Mouse (Mus musculus) spleen, adult 2 months (tissue): ENCODE measurements around the gene Slc26a6.
A peak's percentile ranks its signal among the peaks of the same experiment; 100 is the strongest.

Experiments
- CTCF ChIP-seq: fragments of 200-500 bp; IDR thresholded peaks from 2 replicates; pipeline ENCODE4 v1.5.1; 2011; ENCODE audit warnings: mild to moderate bottlenecking, inconsistent platforms; ENCODE audit not compliant: insufficient read depth, insufficient read length, insufficient replicate concordance; ENCODE audit errors: extremely low read depth
- POLR2A ChIP-seq: fragments of 200-500 bp; IDR thresholded peaks from 2 replicates; pipeline ENCODE4 v1.6.1; 2011; ENCODE audit warnings: low read depth, low read length, inconsistent platforms

DNA sequence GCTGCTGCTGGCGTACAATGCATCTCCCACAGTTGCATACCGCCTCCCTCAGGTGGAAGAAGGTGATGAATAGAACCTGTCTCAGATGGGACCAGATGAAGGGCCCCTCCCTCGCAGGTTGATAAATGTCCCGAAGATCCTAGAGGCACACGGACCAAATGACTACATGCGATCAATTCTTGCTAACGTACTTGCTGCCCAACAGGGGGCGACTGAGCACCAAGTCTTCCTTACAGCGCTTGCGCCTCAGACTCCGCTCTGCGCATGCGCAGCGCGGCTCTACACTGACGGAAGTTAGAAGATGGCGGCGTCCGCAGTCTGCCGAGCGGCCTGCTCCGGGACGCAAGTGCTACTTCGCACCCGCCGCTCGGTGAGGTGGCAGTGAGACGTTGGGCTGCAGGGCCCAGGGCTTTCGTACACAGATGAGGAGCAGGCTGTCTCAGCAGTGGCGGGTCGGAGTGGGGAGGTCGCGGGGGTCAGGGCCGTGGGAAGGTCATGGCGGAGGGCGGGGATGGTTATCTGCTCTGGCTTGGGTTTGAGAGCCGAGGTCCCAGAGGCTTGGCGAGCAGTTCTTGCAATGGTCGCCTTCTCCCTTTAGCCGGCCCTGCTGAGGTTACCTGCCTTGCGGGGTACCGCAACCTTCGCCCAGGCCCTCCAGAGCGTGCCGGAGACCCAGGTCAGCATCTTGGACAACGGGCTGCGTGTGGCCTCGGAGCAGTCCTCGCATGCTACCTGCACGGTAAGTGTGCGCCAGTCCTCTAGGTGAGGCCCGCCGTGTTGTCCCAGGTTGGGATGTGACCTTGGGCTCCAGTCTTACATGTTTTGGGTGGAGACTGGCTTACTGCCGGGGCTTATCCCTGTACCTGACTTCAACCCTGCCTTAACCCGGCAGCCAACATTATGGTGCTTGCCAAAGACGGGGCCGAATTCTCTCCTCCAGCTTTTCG, 83.6 kb downstream of the Slc26a6 start, which contains the start of gene Uqcrc1:
- TF ChIP-seq CTCF (peak; percentile 79), POLR2A (peak; percentile 91)
